In genomic region chr8:120510035-120510416, GRCm38 (mm10) we compare ENCODE assay signal across 9 mouse cellular contexts.
DNase-seq lines count a peak whose midpoint lies in the region; ATAC-seq and TF ChIP-seq lines count a peak whose summit lies in the region.
"Had no signal": no experiment of that assay in that cellular context is flagged by ENCODE, and none has a peak within 500 bp of the region (broad histone marks: within the 10 kb centered on the region; RNA-seq: fewer than 3 reads in every experiment).

No protein-coding gene starts in this region.

- no peaks in the 10 kb centered on the region for H3K27me3 ChIP-seq in kidney, embryonic 16.5 days (ENCODE audit: insufficient read depth, low read length)
- no peaks in the 10 kb centered on the region for H3K27me3 ChIP-seq in kidney, adult 2 months (replicated peaks; ENCODE audit: control insufficient read depth, insufficient read depth, low read length)
- no peaks in the 10 kb centered on the region for H3K27me3 ChIP-seq in embryonic facial prominence, embryonic 12.5 days
- no peaks in the 10 kb centered on the region for H3K27me3 ChIP-seq in intestine, embryonic 15.5 days (replicated peaks)
- no peaks in the 10 kb centered on the region for H3K27me3 ChIP-seq in midbrain, embryonic 15.5 days (replicated peaks)

- no peak overlapping the region for H3K27ac ChIP-seq in kidney, embryonic 16.5 days (ENCODE audit: low read length)
- no peak overlapping the region for H3K27ac ChIP-seq in kidney, adult 2 months (ENCODE audit: insufficient read depth, low read depth, low read length)
- peak overlapping the region; percentile 51; the same call in 1 of the 2 replicates for H3K27ac ChIP-seq in embryonic facial prominence, embryonic 12.5 days
- H3K27ac ChIP-seq in intestine, embryonic 15.5 days: 0 out of 2 replicates have a peak overlapping the region, but pooled peaks have one; percentile 42
- H3K27ac ChIP-seq in midbrain, embryonic 15.5 days: peak overlapping the region; percentile 53
- H3K27ac ChIP-seq: macrophage had no signal

- no peak for TF ChIP-seq POLR2A in kidney, adult 2 months (IDR thresholded peaks at IDR 0.05; ENCODE audit: low read depth, low read length)

- 5% methylated on average over 5 of the region's 6 CpGs for WGBS in kidney, embryonic 16.5 days
- 41% methylated on average over 5 of the region's 6 CpGs for WGBS in kidney, adult 2 months
- 8% methylated on average over 4 of the region's 6 CpGs for WGBS in embryonic facial prominence, embryonic 12.5 days
- 18% methylated on average over 5 of the region's 6 CpGs for WGBS in intestine, embryonic 15.5 days
- WGBS in midbrain, embryonic 15.5 days: 18% methylated on average over 5 of the region's 6 CpGs

- TF ChIP-seq CTCF in kidney, adult 2 months (conservative IDR thresholded peaks at IDR 0.05; ENCODE audit: insufficient read depth, insufficient read length, low read depth, low read length): no peak

- peaks cover 69% of the 10 kb centered on the region for H3K4me1 ChIP-seq in kidney, embryonic 16.5 days (ENCODE audit: insufficient read depth, low read length)
- H3K4me1 ChIP-seq in kidney, adult 2 months (ENCODE audit: control insufficient read depth, insufficient read depth, low read length): peaks cover 20% of the 10 kb centered on the region
- H3K4me1 ChIP-seq in embryonic facial prominence, embryonic 12.5 days: peaks cover 89% of the 10 kb centered on the region
- H3K4me1 ChIP-seq in intestine, embryonic 15.5 days (replicated peaks): peaks cover 84% of the 10 kb centered on the region
- H3K4me1 ChIP-seq in midbrain, embryonic 15.5 days: peaks cover 99% of the 10 kb centered on the region

- no peaks in the 10 kb centered on the region for H3K36me3 ChIP-seq in kidney, embryonic 16.5 days (ENCODE audit: insufficient read depth, low read length)
- no peaks in the 10 kb centered on the region for H3K36me3 ChIP-seq in kidney, adult 2 months (ENCODE audit: control insufficient read depth, insufficient read depth, low read length)
- H3K36me3 ChIP-seq in embryonic facial prominence, embryonic 12.5 days: no peaks in the 10 kb centered on the region
- H3K36me3 ChIP-seq in intestine, embryonic 15.5 days: no peaks in the 10 kb centered on the region
- H3K36me3 ChIP-seq in midbrain, embryonic 15.5 days (replicated peaks): no peaks in the 10 kb centered on the region

- DNase-seq in kidney, adult 2 months: no peak
- no peak for DNase-seq in adrenal gland, postnatal 10 days
- no peak for DNase-seq in left cerebral cortex, adult 8-10 months (ENCODE audit: low spot score in 2 of 2)
- no peak for DNase-seq in urinary bladder, adult 2 months (ENCODE audit: low spot score)

- no peaks in the 10 kb centered on the region for H3K9me3 ChIP-seq in kidney, embryonic 16.5 days (ENCODE audit: low read length)
- H3K9me3 ChIP-seq in embryonic facial prominence, embryonic 12.5 days: no peaks in the 10 kb centered on the region
- no peaks in the 10 kb centered on the region for H3K9me3 ChIP-seq in intestine, embryonic 15.5 days
- H3K9me3 ChIP-seq in midbrain, embryonic 15.5 days: no peaks in the 10 kb centered on the region

- peak overlapping the region; percentile 46; the same call in 1 of the 2 replicates for H3K4me2 ChIP-seq in kidney, embryonic 16.5 days (replicated peaks; ENCODE audit: low read depth, low read length)
- H3K4me2 ChIP-seq in embryonic facial prominence, embryonic 12.5 days (replicated peaks): 0 out of 2 replicates have a peak overlapping the region, but pooled peaks have one; percentile 36
- H3K4me2 ChIP-seq in intestine, embryonic 15.5 days (replicated peaks): peak overlapping the region; percentile 45
- H3K4me2 ChIP-seq in midbrain, embryonic 15.5 days: 0 out of 2 replicates have a peak overlapping the region, but pooled peaks have one; percentile 28

- H3K9ac ChIP-seq in kidney, embryonic 16.5 days (replicated peaks; ENCODE audit: low read length): no peak overlapping the region
- no peak overlapping the region for H3K9ac ChIP-seq in embryonic facial prominence, embryonic 12.5 days
- no peak overlapping the region for H3K9ac ChIP-seq in intestine, embryonic 15.5 days
- no peak overlapping the region for H3K9ac ChIP-seq in midbrain, embryonic 15.5 days

- no peak overlapping the region for H3K4me3 ChIP-seq in kidney, embryonic 16.5 days (ENCODE audit: low read length)
- H3K4me3 ChIP-seq in kidney, adult 2 months (ENCODE audit: insufficient read depth, low read depth, low read length): no peak overlapping the region
- no peak overlapping the region for H3K4me3 ChIP-seq in embryonic facial prominence, embryonic 12.5 days
- no peak overlapping the region for H3K4me3 ChIP-seq in intestine, embryonic 15.5 days (replicated peaks)
- H3K4me3 ChIP-seq in midbrain, embryonic 15.5 days: no peak overlapping the region

- ATAC-seq in kidney, embryonic 16.5 days (ENCODE audit: low FRiP score, low TSS enrichment): no peak
- ATAC-seq in embryonic facial prominence, embryonic 12.5 days (ENCODE audit: insufficient number of reproducible peaks, insufficient read depth, low FRiP score, low TSS enrichment): no peak
- ATAC-seq in intestine, embryonic 15.5 days: no peak
- no peak for ATAC-seq in midbrain, embryonic 15.5 days (replicated peaks)

Comparison
In these comparisons a context has a peak if more than half of its experiments do, and no peak if none do; other contexts are left out.
1. H3K27ac ChIP-seq: peak in embryonic facial prominence, embryonic 12.5 days (single experiment), intestine, embryonic 15.5 days (single experiment) and midbrain, embryonic 15.5 days (single experiment); none in kidney, embryonic 16.5 days (single experiment) and kidney, adult 2 months (single experiment).
2. Peak in every context shown above with its lines, with median percentiles within 50 percentile points of each other: H3K4me2 ChIP-seq.